Mouse (Mus musculus) embryo, embryonic 10.5 days (tissue): Measurements from ENCODE around the gene Zfp652.
"Not testable (repeated sequence)": the region's sequence is repeated elsewhere in the genome, so short reads cannot be mapped to it uniquely, and the experiment has no call there.

Experiments used
- DNase-seq: peaks from one replicate; pipeline ENCODE4 v3.0.0-alpha.2; 2015; ENCODE audit warnings: low spot score

Gene Zfp652

DNA sequence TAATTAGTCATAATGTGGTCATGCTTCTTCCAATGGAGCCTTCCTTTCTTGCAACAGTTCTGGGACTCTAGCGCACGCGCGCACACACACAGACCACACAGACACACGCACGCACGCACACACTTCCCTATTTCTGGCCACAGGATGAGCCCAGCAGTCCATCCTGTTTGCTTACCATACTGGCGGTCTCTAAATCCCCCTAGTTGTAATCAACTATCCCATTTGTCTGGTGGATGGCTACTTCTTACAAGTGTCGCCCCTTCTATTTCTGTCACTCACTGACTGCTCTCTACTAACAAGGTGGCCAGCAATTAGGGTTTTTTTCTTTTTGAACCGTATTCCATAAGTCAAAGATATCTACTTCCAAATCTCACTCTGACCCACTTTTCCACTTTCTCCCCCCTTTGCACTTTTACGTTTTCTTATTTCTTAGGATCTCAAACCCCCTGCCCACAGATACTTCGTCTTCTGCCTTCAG is 349 bp upstream of the Zfp652 start:
- DNase-seq = no peak

DNA sequence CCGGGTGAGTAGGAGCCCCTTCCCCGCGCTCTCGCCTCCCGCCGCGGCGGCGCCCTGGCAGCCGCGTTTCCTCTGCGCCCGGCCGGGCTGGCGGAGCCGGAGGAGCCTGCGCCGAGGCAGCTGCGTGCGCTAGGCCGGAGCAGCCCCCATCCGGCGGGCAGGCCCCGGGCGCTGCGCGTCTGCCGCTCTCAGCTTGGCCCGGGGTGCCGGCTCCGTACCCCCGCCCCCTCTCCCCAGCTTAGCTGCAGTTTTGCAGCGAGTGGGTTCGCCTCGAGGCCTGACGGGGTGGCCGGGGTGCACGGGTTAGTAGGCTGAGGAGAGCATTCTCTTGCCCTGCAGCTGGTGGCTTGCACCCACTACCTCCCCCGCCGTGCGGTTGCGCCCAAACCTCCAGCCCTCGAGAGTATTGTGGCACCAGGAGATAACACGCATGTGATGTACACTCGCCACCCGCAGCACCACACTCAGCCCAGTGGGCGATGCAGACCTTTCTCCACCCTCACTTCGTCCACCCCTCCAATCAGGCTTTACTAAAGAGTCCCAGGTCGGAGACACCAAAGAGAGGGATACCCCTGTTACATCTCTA is 845 bp downstream of the Zfp652 start:
- DNase-seq = peak; percentile 52

DNA sequence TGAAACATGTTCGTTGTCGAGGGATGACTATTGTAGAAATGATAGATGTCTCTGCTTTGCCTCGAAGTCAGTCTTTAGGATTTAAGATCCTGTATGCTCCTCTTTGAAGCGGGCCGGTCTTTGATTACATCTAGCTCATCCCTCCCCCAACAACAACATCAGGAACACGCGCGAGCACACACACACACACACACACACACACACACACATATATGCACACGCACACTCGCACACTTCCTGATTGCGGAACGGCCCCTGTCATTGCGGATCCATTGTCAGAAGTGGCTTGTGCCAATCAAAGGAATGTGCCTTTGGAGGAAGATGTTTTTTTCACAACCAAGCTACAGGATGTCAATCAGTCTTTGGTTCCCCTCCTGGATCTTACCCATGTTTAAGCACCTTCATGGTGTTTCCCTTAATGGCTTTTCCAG is 1.4 kb downstream of the Zfp652 start:
- DNase-seq = no peak

DNA sequence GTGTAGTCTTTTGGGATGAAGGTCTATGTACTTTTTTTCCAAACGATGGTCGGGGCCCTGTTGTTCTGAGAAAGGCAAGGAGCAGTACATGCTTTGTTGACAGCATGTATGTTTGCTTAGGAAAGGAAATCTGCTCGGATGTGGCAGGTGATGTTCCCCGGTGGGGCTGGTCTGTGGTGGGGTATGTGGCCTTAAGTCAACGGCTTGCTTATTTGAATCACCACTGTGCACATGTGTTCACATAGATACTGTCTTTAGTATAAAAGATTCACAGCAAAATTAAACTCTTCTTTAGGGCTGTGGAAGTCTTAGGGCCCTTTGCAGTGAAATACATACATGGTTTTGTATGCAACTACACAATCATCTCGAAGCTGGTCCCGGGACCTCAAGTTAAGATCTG is 1.9 kb downstream of the Zfp652 start:
- DNase-seq = no peak

DNA sequence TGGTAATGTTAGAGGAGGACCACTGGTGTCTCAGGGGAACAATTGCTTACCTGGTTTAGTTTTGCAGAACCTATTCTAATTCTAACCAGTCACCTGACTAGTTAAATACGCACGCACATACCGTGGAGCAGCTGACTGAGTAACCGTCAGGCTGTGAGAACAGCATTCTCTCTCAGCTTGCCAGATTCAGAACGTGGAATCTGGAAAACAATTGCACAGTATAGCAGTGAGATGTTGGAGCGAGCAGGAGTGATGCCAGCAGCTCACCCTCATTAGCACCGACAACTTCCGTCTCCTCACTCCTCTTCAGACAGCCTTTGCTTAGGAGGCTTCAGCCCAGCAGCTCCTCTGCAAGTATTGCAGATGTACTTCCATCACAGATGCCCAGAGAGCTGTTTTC is 3.7 kb downstream of the Zfp652 start:
- no peak for DNase-seq

DNA sequence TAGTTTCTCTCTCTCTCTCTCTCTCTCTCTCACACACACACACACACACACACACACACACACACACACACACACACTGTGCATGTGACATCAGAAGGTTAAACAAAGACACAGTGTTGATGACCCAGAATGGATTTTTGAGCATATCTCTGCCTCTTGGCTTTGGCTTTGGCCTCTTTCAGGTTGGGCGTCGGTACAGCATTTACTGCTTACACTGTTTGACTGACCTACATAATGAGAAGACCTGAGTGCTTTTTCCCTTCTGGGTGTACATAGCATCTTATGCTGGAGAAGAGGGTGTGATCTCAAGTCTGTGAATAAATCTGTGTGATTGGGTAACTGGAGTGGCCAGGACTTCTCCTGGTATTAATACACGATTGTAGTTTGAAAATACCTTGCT is 6.9 kb downstream of the Zfp652 start:
- DNase-seq = no peak

DNA sequence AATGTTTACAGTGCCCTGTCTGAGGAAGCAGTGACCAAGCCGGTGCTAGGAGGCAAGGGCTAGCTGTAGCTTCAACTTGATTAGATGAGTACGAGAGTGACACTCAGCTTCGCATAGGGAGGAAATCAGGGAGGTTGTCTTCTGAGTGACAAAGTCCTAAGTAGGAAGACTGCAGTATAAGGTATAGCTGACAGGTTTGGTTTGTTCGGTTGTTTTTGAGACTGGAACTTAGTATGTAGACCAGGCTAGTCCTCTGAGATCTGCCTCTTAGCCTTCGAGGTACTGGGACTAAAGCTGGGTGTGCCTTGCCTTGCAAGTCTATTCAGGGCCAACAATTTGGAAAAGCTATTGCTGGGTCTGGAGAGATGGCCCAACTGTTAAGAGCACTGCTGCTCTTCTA is 10.8 kb downstream of the Zfp652 start, which contains the start of gene B130006D01Rik:
B130006D01Rik (plus strand) TSS at position 301 of the 400 bp plus-strand sequence.
- no peak for DNase-seq

DNA sequence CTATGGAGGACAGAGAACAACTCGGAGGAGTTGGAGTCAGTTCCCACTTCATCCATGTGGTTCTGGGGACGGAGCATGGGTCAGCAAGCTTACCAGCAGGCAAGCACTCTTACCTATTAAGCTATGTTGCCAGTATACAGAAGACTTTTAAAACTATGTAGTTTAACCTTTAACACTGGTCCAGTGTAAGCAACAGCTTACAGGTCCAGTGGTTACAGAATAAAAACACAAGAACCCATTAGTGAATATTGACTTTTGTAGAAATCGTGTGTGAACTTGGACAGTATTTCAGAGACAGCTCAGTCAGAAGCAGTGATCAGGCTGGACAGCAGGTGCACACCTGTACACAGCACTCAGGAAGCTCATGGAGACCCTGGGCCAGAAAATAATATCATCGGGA is 12.0 kb downstream of the Zfp652 start:
- DNase-seq = no peak

DNA sequence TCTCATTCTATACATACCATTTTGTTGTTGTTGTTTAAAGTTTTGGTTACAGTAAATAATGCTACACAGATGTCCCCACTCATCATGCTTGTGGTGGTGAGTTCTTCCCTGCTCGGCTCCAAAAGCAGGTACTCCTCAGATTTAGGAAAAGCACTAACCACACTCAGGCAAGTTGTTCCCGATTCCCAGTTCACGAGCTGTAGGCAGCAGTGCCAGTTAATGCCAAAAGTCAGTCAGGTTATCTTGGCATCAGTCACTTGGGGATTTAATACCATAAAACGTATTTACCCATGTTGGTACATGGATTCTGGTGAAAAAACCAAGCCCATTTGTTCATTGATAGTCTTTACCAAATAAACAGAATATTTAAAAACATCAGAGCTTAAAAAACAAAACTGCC is 13.7 kb downstream of the Zfp652 start:
- DNase-seq = no peak

DNA sequence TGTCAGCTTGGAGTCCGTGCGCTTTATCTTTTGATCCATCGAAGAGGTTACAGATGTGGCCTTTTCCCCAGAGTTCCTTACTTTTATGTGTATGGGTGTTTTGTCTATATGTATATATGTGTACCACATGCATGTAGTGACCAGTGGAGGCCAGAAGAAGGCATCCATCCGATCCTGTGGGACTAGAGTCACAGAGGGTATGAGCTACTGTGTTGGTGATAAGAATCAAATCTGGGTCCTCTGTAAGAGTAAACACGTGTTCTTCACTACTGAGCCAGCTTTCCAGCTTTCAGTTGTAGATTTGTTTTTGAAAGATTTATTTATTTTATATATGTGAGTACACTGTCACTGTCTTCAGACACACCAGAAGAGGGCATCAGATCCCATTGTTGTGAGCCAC is 15.5 kb downstream of the Zfp652 start:
- no peak for DNase-seq

DNA sequence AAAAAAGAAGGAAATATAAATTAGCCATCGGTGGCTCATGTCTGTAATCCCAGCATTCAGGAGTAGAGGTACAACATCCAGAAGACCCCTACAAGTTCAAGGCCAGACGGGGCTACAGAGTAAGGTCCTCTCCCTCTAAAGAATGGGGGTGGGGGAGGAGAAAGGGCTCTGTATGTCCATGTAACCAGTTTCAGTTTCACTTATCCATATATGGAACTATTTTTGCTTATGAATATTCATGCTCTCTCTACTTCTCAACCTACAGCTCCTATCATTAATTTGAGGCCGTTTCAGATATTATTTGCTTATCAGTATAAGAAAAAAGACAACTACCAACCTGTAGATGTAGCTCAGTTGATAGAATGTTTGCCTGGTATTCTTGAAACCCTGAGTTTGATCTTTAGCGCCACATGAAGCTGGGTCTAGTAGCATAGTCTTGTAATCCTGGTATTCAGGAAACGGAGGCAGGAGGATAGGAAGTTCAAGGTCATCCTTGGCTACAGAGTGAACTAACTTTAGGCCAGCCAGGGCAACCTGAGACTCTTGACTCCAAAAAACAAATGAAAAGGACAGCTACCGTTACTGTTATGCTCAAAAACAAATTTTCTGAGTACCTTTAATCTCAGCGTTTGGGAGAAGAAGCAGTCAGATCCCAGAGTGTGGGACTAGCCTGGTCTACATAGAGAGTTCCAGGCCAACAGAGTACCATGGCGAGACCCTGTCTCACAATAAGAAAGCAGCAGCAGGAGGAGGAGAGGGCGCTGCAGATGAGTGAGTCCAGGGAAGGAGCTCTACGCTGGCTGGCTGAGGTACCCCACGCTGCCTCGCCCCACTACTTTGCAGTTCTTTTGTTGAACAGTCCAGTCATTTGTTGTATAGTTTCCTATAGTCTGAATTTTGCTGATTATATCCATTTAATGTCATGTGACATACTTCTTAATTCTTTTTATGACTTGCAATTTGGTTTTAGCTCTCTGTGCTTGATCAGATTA is 16.7 kb downstream of the Zfp652 start:
- DNase-seq = no peak

DNA sequence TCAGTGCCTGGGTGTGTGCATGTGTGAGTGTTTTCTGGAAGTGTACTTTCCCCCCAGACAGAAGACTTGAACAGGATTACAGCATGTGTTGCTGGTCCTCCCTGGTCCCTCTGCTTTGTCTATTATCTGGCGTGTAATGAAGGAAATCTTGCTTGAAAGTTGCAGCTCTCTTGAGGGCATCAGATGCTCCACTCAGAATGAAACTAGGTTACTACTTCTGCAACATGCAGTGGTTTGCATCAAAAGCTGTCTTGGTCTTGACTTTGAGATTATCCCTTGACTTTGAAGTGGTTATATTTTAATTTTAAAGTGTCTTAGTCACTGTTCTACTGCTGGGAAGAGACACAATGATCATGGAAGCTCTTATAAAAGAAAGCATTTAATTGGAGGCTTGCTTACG is 22.0 kb downstream of the Zfp652 start:
- DNase-seq = no peak

DNA sequence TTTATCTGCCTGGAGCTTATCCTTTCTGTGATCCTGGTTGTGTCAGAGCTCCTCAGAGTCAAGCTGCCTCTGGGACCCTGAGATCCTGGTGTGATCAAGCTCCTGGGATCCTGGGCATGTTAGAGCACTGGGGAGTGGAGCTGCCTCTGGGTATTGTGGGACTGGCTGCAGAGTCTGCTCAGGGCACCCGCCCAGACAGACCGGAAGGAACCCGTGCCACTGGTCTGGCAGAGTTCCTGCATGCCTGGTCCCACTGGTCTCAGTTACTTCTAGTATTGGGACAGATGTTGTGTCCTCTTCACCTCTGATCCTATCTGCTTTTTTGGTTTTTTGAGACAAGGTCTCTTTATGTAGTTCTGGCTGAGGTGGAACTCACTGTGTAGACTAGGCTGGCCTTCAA is 25.3 kb downstream of the Zfp652 start:
- no peak for DNase-seq

DNA sequence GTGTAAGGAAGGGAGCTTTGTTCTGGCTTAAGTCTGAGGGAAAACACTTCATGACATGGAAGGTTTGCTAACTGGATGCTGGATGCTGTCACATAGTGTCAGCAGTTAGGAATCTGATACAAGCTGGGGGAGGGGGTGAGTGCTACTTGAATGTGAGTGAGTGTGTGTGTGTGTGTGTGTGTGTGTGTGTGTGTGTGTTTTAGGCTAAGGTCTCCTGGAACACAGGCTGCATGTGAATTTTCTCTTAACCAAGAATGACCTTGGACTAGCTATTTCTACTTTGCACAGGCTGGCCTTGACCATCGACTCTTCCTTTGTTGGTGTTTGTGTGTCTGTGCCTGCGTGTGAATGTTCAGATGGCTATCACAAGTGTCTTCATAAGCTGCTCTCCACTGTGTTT is 32.0 kb downstream of the Zfp652 start:
- no peak for DNase-seq

DNA sequence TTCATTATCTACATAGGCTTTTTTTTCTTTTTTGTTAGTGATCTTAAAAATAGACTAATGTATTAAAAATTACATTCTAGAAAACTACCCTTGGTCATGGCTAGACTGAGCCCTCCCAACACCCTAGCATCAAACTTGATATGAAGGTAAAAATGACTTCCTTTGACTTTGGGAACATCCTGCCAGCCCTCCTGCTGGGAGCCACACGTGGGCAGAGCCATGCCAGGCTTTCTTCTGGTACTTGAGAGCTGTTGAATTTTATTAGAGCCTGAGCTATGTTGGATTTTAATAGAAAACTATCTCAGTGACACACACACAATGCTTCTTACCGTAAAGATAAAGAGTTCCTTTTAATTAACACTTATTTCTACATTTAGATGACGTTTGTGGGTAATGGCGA is 34.3 kb downstream of the Zfp652 start:
- no peak for DNase-seq

DNA sequence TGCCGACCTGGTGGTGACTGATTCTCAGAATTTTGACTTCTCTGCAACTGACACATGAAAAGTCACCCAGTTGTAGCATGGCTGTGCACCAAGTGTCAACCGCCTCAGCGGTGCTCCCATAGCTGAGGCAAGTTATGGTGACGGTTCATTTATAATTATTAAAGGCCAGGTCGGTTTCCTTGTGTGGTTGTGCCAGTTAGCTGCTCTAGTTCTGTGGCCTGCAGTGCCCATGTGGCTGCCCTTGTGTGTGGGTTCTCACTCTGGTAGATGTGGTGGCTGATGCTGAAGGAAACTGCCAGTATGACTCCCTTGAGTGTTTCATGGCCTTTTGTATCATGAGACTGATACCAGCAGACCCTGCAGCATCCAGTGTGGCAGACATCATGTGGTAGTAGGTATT is 35.9 kb downstream of the Zfp652 start:
- DNase-seq = no peak

DNA sequence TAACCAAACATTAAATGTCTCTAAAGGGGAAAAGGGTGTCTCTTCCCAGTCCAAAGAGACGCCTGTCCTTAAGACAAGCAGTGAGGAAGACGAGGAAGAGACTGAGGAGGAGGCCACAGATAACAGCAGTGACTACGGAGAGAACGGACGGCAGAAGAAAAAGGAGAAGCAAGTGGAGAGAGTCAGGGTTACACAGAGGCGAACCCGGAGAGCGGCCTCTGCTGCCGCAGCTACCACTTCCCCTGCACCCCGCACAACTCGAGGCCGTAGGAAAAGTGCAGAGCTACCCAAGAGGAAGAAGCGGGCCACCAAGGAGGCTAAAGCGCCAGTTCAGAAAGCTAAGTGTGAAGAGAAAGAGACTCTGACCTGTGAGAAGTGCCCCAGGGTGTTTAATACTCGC is 37.1 kb downstream of the Zfp652 start:
- DNase-seq = no peak

DNA sequence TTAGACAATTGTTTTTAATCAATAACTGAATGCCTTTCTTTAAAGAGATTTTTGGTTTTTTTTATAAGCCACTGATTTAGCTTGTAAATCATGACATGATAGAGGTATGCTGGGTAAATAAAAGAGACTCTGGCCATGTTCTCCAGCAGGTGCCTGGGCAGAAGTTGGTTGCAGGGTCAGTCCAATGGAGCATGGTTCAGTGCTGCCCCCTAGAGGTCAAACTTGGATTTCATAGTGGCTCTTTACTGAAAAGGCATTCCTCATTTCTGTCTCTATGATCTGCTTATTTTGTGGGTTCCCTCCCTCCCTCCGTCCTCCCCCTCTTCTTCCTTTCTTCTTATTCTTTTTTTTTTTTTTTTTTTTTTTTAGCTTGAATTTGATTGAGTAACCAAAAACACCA is 38.5 kb downstream of the Zfp652 start:
- peak; percentile 89 for DNase-seq

DNA sequence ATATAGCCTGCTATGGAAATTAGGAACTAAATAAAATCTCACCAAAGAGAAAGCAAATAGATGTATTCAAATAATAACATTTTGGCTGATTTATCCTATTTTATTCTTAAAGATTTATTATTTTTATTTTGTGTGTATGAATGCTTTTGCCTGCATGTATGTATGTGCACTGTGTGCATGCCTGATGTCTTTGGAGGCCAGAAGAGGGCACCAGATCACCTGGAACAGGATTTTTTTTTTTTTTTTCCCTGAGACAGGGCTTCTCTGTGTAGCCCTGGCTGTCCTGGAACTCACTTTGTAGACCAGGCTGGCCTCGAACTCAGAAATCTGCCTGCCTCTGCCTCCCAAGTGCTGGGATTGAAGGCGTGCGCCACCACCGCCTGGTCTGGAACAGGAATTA is 42.7 kb downstream of the Zfp652 start:
- not testable (repeated sequence) for DNase-seq

DNA sequence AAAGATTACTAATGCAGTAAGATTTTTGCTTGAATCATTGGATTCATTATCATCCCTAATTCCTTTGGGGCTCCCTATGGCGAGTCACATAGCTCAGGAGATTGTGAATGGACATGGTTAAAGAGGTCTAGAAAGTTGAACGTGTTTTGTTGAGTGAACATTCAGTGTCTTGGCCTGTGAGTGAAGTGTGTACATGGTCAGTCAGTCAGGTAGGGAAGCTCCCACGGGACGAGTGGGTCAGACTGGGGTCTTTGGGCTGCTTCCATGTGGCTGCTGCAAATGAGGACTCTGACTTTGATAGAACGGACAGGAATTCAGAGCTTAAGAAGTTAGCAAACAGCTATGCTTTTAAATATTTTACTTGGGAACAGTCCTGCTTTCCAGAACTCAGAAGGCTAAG is 48.0 kb downstream of the Zfp652 start:
- DNase-seq = no peak

DNA sequence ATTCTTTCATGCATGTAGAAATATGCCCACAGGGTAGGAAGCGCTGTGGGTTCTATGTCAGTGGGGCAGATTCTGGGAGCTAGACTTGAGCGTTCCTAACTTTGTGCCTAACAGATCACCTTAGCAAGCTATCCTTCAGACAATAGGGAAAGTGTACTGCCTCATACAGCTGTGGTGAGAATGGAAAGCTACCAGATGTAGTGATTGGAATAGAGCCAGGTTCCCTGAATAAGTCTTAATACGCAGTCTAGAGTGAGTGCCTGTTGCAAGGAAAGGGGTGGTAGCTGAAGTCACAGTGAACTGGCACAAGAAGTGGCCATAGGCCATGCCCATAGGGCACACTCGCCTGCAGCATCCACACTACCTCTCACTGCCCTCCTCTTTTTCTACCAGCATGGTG is 50.5 kb downstream of the Zfp652 start:
- no peak for DNase-seq

DNA sequence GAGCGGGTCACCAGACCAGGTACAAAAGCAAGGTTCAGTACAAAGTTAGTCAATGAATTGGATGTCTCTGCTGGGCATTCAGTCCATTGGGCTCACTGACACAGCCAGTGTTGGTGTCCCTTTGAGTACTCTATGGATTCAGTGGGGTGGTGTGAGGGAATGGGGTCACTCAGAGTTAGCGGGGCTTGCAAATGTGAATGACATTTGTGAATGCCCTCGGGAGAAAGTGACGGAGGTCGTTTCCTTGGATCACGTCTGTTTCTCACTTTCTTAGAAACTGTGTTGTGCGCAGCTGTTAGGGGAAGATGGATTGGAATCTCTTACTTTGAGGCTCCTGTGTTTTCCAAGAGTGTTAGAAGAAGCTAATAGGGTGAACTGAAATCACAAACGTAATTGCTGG is 52.3 kb downstream of the Zfp652 start:
- DNase-seq = no peak

DNA sequence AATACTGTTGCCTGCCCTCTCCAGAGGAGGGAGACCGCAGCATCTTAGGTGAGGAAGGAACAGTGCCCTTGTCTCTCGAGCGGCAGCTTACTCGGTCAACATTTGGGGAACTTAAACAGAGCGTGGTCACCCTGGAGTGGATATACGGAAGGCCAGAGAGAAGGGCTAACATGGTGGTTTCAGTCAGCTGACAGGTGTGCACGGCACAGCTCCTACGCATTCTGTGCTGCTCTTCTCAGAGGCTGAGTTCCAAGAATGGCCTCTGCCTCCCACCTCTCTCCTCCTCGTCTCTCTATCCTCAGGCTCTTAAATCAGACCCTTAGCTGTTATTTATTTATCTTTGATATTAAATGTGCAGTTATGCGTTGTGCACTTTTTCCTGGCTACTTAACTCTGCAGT is 52.9 kb downstream of the Zfp652 start:
- no peak for DNase-seq
